Comparison of ENCODE assay signal across 18 mouse cellular contexts in the genomic region with DNA sequence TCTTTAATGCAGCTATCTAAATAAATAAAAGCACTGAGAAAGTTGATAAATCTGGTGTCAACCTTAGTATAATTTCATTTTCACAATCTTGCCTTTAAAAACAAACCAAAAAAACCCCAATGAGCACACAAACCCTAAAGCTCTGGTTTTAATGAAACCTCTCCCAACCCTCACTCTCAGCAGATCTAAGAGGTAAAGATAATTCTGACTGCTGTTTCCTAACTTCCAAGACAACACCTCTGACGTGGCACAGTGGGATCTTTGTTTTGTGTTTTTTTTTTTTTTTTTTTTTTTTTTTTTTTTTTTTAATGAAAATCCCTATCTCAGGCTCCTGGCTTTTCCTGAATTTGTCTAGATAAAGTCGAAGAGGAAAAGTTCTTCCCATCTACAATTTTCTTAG.
"Had no signal": no experiment of that assay in that cellular context is flagged by ENCODE, and none has a peak within 500 bp of the region (broad histone marks: within the 10 kb centered on the region; RNA-seq: fewer than 3 reads in every experiment).

No protein-coding gene starts in this region.

- H3K36me3 ChIP-seq: intestine, embryonic 15.5 days; kidney, embryonic 15.5 days; limb, embryonic 13.5 days; midbrain, embryonic 15.5 days; neural tube, embryonic 13.5 days had no signal

- H3K4me2 ChIP-seq: midbrain, embryonic 15.5 days; neural tube, embryonic 13.5 days had no signal

- H3K9ac ChIP-seq: kidney, embryonic 15.5 days; liver, embryonic 14.5 days; liver, postnatal 0 days had no signal

- DNase-seq: kidney, adult 11 months; kidney, adult 8-10 months; kidney, postnatal 14 days; kidney, postnatal 4 days; left cerebral cortex, postnatal 4 days; liver, postnatal 0 days; lung, postnatal 10 days; lung, postnatal 4 days; right cerebral cortex, postnatal 25 days; thymus, adult 18-20 months; thymus, postnatal 36 days had no signal

- H3K27ac ChIP-seq: intestine, embryonic 15.5 days; kidney, embryonic 15.5 days; liver, embryonic 14.5 days; neural tube, embryonic 13.5 days had no signal

- H3K4me3 ChIP-seq: midbrain, embryonic 15.5 days; myocyte; neural tube, embryonic 13.5 days had no signal

- ATAC-seq: intestine, embryonic 15.5 days; liver, postnatal 0 days; midbrain, embryonic 15.5 days had no signal

- H3K9me3 ChIP-seq: intestine, embryonic 15.5 days; kidney, embryonic 15.5 days; limb, embryonic 13.5 days; midbrain, embryonic 15.5 days; neural tube, embryonic 13.5 days had no signal
